Mouse (Mus musculus) heart, embryonic 11.5 days (tissue): Measurements from ENCODE around the gene Btbd10. TPM values are rescaled to one million over a fixed set of nuclear protein-coding genes. Genes with fewer than 3 reads are reported as not detected.

Experiments
- ATAC-seq: fragments of 200-750 bp; cut with Nextera tagmentation; replicated peaks from 2 replicates; pipeline ENCODE4 v1.8.0; 2017; ENCODE audit warnings: moderate library complexity; ENCODE audit not compliant: insufficient number of reproducible peaks, low FRiP score, low TSS enrichment
- H3K27ac ChIP-seq: fragments of 300-500 bp; sonication (generic); 2 replicates; pipeline ENCODE4 v1.5.1; 2014; ENCODE audit warnings: mild to moderate bottlenecking, low read depth, low read length
- H3K27me3 ChIP-seq: fragments of 300-500 bp; sonication (generic); 2 replicates; pipeline ENCODE4 v1.6.1; 2014; ENCODE audit warnings: mild to moderate bottlenecking, low read length, mixed read lengths; ENCODE audit not compliant: control insufficient read depth, insufficient read depth
- H3K36me3 ChIP-seq: fragments of 300-500 bp; sonication (generic); 2 replicates; pipeline ENCODE4 v1.6.1; 2014; ENCODE audit warnings: mild to moderate bottlenecking, low read length, moderate library complexity, mixed read lengths; ENCODE audit not compliant: control insufficient read depth, insufficient read depth
- H3K4me1 ChIP-seq: fragments of 300-500 bp; sonication (generic); 2 replicates; pipeline ENCODE4 v1.6.1; 2014; ENCODE audit warnings: low read length; ENCODE audit not compliant: control insufficient read depth, insufficient read depth
- H3K4me2 ChIP-seq: fragments of 300-500 bp; sonication (generic); 2 replicates; pipeline ENCODE4 v1.6.1; 2014; ENCODE audit warnings: mild to moderate bottlenecking, moderate library complexity
- H3K4me3 ChIP-seq: fragments of 300-500 bp; sonication (generic); 2 replicates; pipeline ENCODE4 v1.5.1; 2014; ENCODE audit warnings: low read depth, low read length
- H3K9ac ChIP-seq: fragments of 300-500 bp; sonication (generic); 2 replicates; pipeline ENCODE4 v1.6.1; 2014; ENCODE audit warnings: mild to moderate bottlenecking, low read depth, low read length, moderate library complexity
- H3K9me3 ChIP-seq: fragments of 300-500 bp; sonication (generic); replicated peaks from 2 replicates; pipeline ENCODE4 v1.6.1; 2016; ENCODE audit warnings: low read length; ENCODE audit not compliant: control insufficient read depth
- WGBS: fragments of 180-500 bp; shearing (Covaris S2); extraction: QIAGEN DNeasy Blood & Tissue Kit; methylation state at CpG from one replicate; pipeline ENCODE4 v1.1.7; 2014; ENCODE audit not compliant: insufficient replicate concordance; 5-methylcytosine and 5-hydroxymethylcytosine counted together
- polyA plus RNA-seq: library from polyadenylated mRNA; unstranded; fragments of >200 nt; fragmentation: Nextera tagmentation; extraction: Ambion mirVana; gene quantifications from 2 replicates; pipeline ENCODE4 v1.2.1, GENCODE M21; 2014

The Btbd10 gene
- polyA plus RNA-seq, 1 experiment from 2014 or later: 25.5 TPM

GRCm38 (mm10) chr7:113334036-113334435 lies 35.2 kb downstream of the Btbd10 start:
- Histone ChIP-seq H3K4me1 (no peaks in the 10 kb centered on the region), H3K4me3 (no peak overlapping the region), H3K9me3 (no peaks in the 10 kb centered on the region), H3K4me2 (no peak overlapping the region), H3K9ac (no peak overlapping the region), H3K36me3 (no peaks in the 10 kb centered on the region), H3K27me3 (no peaks in the 10 kb centered on the region), H3K27ac (no peak overlapping the region)
- no peak for ATAC-seq

DNA sequence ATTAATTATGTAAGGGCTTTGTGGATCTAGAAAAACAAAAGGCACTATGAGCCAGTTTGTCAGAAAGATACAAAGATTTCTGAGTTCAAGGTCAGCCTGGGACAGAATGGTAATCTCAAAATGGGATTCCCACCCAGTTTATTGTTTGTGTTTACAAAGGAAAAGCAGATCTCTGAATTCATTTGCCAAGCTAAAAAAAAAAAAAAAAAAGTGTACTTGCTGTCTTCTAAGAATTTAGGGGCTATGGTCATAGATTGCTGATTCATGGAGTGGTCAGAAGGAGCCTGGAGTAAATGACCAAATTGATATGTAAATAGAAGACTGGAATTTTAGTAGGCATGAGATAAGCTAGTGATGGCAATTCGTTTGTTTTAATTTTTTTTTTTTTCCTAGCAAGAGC lies 49.1 kb downstream of the Btbd10 start:
- no peak overlapping the region for H3K9ac ChIP-seq
- H3K27me3 ChIP-seq: no peaks in the 10 kb centered on the region
- H3K36me3 ChIP-seq: no peaks in the 10 kb centered on the region
- 56% methylated on average over 1 of the region's 1 CpGs for WGBS
- no peak for ATAC-seq
- H3K4me1 ChIP-seq: no peaks in the 10 kb centered on the region
- no peak overlapping the region for H3K4me3 ChIP-seq
- H3K4me2 ChIP-seq: no peak overlapping the region
- no peak overlapping the region for H3K27ac ChIP-seq
- no peaks in the 10 kb centered on the region for H3K9me3 ChIP-seq

DNA sequence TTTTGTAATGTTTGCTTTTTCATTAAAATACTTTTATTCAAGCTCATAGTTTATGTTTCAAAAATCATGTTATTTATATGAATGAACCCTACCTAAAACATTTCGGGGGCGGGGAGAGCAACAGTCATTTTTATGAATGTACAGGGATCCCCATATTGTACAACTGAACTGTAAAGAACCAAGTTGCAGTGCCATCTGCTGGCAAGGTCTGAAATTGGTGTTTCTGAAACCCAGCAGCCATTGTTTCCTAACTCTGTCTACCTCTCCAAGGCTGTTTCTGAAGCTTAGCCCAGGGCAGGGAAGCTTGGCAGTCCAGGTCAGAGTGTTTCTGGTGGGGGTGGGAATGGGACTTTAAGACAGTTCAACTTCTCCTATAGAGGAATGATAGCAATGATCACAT lies 57.4 kb downstream of the Btbd10 start:
- ATAC-seq: no peak

DNA sequence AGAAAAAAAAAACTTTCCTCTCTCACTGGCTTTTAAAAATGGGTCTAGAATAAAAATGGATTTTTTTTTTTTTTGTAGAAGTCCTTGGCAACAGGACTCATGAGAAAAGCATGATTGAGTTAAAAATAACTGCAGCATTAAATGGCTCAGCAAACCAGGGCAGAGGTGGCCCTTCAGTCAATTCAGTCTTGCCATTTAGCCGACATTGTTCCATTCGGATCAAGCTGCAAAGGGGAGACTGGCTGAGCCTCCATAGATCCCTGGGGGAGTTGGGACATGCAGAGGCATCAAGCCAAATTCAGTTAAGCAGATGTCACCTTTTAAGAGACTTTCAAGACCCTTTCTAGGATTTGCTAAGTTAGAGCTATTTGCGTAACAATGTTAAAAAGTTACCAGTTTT lies 59.1 kb downstream of the Btbd10 start:
- Histone ChIP-seq H3K36me3 (0 out of 2 replicates have a peak, but pooled peaks cover 2% of the 10 kb centered on the region), H3K4me3 (no peak overlapping the region), H3K4me1 (no peaks in the 10 kb centered on the region; the same call in 1 of the 2 replicates), H3K4me2 (no peak overlapping the region), H3K27ac (no peak overlapping the region), H3K9ac (no peak overlapping the region), H3K9me3 (no peaks in the 10 kb centered on the region), H3K27me3 (no peaks in the 10 kb centered on the region)
- WGBS: 79% methylated on average over 3 of the region's 3 CpGs
- ATAC-seq: no peak

More for the DNA sequence above, 57.4 kb downstream of the Btbd10 start:
- Histone ChIP-seq H3K4me2 (no peak overlapping the region), H3K27me3 (no peaks in the 10 kb centered on the region), H3K4me1 (no peaks in the 10 kb centered on the region), H3K27ac (no peak overlapping the region), H3K4me3 (no peak overlapping the region), H3K36me3 (0 out of 2 replicates have a peak, but pooled peaks cover 2% of the 10 kb centered on the region), H3K9ac (no peak overlapping the region), H3K9me3 (no peaks in the 10 kb centered on the region)
- WGBS: 18% methylated on average over 2 of the region's 2 CpGs

DNA sequence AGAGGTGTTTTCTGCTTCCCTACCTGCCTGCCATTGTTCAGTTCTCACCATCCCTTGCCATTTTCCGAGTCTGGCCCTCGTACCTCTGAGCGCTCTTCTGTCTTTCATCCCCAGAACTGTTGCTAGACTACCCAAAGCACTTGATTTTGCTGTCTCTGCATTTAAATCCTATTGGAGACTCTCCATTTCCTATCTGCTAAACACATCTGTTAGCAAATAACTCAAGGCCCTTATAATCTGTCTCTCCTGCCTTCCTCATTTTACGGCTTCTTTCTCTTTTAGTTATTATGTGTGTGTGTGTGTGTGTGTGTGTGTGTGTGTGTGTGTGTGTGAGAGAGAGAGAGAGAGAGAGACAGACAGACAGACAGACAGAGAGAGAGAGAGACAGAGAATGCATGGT lies 71.4 kb downstream of the Btbd10 start:
- no peak for ATAC-seq
- Histone ChIP-seq H3K9ac (no peak overlapping the region), H3K27ac (no peak overlapping the region), H3K4me3 (no peak overlapping the region), H3K36me3 (no peaks in the 10 kb centered on the region), H3K4me2 (no peak overlapping the region), H3K27me3 (no peaks in the 10 kb centered on the region), H3K4me1 (peaks cover 8% of the 10 kb centered on the region), H3K9me3 (no peaks in the 10 kb centered on the region)
- 81% methylated on average over 4 of the region's 4 CpGs for WGBS

GRCm38 (mm10) chr7:113295077-113295890 lies 73.9 kb downstream of the Btbd10 start:
- Histone ChIP-seq H3K4me2 (peak overlapping the region; percentile 53), H3K4me1 (peaks cover 8% of the 10 kb centered on the region), H3K27me3 (no peaks in the 10 kb centered on the region), H3K9ac (peak overlapping the region; percentile 43; the same call in 1 of the 2 replicates), H3K9me3 (no peaks in the 10 kb centered on the region), H3K36me3 (no peaks in the 10 kb centered on the region), H3K27ac (no peak overlapping the region), H3K4me3 (peak overlapping the region; percentile 22)
- no peak; the same call in 1 of the 2 replicates for ATAC-seq
- 20% methylated on average over 17 of the region's 17 CpGs for whole genome bisulfite sequencing

- no peak overlapping the region for H3K9ac ChIP-seq
- no peak for ATAC-seq
- H3K9me3 ChIP-seq: no peaks in the 10 kb centered on the region
- H3K4me2 ChIP-seq: no peak overlapping the region
- no peaks in the 10 kb centered on the region for H3K27me3 ChIP-seq
- H3K4me1 ChIP-seq: peaks cover 8% of the 10 kb centered on the region
- H3K27ac ChIP-seq: no peak overlapping the region
- H3K36me3 ChIP-seq: no peaks in the 10 kb centered on the region
- 82% methylated on average over 6 of the region's 6 CpGs for WGBS
- H3K4me3 ChIP-seq: no peak overlapping the region
Observed at GRCm38 (mm10) chr7:113294598-113294997, 74.6 kb downstream of the Btbd10 start.

DNA sequence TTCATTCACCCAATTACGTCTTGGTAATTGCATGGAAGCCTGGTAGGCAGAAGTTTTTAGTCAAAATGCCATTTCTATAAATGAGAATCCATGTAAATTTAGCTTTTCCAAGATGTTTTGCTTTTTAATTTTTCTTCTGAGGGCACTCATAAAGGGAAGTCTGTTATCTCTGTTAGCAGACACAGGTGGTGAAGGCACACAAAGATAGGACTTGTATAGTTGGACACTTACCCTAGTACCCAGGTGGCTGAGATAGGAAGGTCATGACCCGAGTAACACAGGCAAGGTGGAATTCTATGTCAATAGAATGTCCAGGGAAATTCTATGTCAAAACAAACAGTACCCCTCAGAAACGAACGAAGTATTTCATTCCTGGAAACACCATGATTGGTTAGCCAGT lies 77.0 kb downstream of the Btbd10 start:
- no peaks in the 10 kb centered on the region for H3K36me3 ChIP-seq
- no peaks in the 10 kb centered on the region for H3K27me3 ChIP-seq
- WGBS: 74% methylated on average over 4 of the region's 4 CpGs
- H3K4me3 ChIP-seq: no peak overlapping the region
- no peak overlapping the region for H3K27ac ChIP-seq
- ATAC-seq: no peak
- H3K9ac ChIP-seq: no peak overlapping the region
- no peak overlapping the region for H3K4me2 ChIP-seq
- H3K9me3 ChIP-seq: no peaks in the 10 kb centered on the region
- H3K4me1 ChIP-seq: peaks cover 8% of the 10 kb centered on the region

DNA sequence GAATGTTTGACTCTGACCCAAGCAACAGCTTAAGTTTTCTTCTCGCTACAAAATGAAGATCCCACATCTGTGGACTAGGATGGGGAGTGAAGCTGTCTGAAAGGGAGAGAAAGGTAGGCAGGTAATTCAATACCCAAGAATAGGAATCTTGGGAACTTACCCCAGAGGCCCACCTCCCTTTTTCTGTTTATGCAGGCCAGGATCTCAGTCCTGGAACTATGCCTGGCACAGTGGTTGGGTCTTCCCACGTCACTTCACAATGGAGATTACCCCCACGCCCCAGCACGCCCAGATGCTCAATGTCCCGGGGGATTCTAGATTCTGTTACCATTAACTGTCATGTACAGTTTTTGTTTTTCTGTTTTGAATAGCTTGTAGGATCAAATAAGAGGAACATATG lies 77.5 kb downstream of the Btbd10 start:
- Histone ChIP-seq H3K27me3 (no peaks in the 10 kb centered on the region), H3K9me3 (no peaks in the 10 kb centered on the region), H3K9ac (no peak overlapping the region), H3K27ac (no peak overlapping the region), H3K4me1 (peaks cover 8% of the 10 kb centered on the region), H3K4me3 (no peak overlapping the region), H3K36me3 (no peaks in the 10 kb centered on the region), H3K4me2 (no peak overlapping the region)
- 85% methylated on average over 5 of the region's 5 CpGs for WGBS
- ATAC-seq: no peak
